Mouse (Mus musculus) forebrain, embryonic 15.5 days (tissue): ENCODE measurements around the gene Drosha. TPM values are rescaled to one million over a fixed set of nuclear protein-coding genes. Genes with fewer than 3 reads are reported as not detected.

ENCODE experiments used
- ATAC-seq: fragments of 200-750 bp; cut with Nextera tagmentation; replicated peaks from 2 replicates; pipeline ENCODE4 v1.8.0; 2017; ENCODE audit warnings: mild to moderate bottlenecking, moderate TSS enrichment, moderate library complexity
- H3K27ac ChIP-seq: fragments of 300-500 bp; sonication (generic); replicated peaks from 2 replicates; pipeline ENCODE4 v1.5.1; 2015; ENCODE audit warnings: mild to moderate bottlenecking, inconsistent platforms
- H3K27me3 ChIP-seq: fragments of 300-500 bp; sonication (generic); 2 replicates; pipeline ENCODE4 v1.6.1; 2015; ENCODE audit warnings: inconsistent platforms
- H3K36me3 ChIP-seq: fragments of 300-500 bp; sonication (generic); 2 replicates; pipeline ENCODE4 v1.6.1; 2015; ENCODE audit warnings: mild to moderate bottlenecking, inconsistent platforms
- H3K4me1 ChIP-seq: fragments of 300-500 bp; sonication (generic); 2 replicates; pipeline ENCODE4 v1.6.1; 2015; ENCODE audit warnings: inconsistent platforms
- H3K4me2 ChIP-seq: fragments of 300-500 bp; sonication (generic); replicated peaks from 2 replicates; pipeline ENCODE4 v1.6.1; 2015; ENCODE audit warnings: mild to moderate bottlenecking, inconsistent platforms
- H3K4me3 ChIP-seq: fragments of 300-500 bp; sonication (generic); 2 replicates; pipeline ENCODE4 v1.5.1; 2015; ENCODE audit warnings: mild to moderate bottlenecking, inconsistent platforms
- H3K9ac ChIP-seq: fragments of 300-500 bp; sonication (generic); replicated peaks from 2 replicates; pipeline ENCODE4 v1.6.1; 2015; ENCODE audit warnings: mild to moderate bottlenecking, inconsistent platforms
- H3K9me3 ChIP-seq: fragments of 300-500 bp; sonication (generic); 2 replicates; pipeline ENCODE4 v1.6.1; 2016; ENCODE audit warnings: inconsistent platforms
- WGBS: fragments of 180-500 bp; shearing (Covaris S2); methylation state at CpG from one replicate; pipeline ENCODE4 v1.1.7; 2015; ENCODE audit warnings: mixed read lengths; 5-methylcytosine and 5-hydroxymethylcytosine counted together
- polyA plus RNA-seq: library from polyadenylated mRNA; unstranded; fragments of >200 nt; fragmentation: Nextera tagmentation; extraction: Ambion mirVana; gene quantifications from 2 replicates; pipeline ENCODE4 v1.2.1, GENCODE M21; 2015

The Drosha gene
- polyA plus RNA-seq, 1 experiment from 2014 or later: 54.7 TPM

GRCm38 (mm10) chr15:12875442-12876176 lies 51.0 kb downstream of the Drosha start:
- Histone ChIP-seq H3K9ac (no peak overlapping the region), H3K36me3 (peaks cover 36% of the 10 kb centered on the region), H3K4me1 (peaks cover 11% of the 10 kb centered on the region), H3K4me2 (no peak overlapping the region), H3K27ac (no peak overlapping the region), H3K9me3 (no peaks in the 10 kb centered on the region), H3K27me3 (no peaks in the 10 kb centered on the region), H3K4me3 (no peak overlapping the region)
- ATAC-seq: peak; percentile 58; the same call in 1 of the 2 replicates
- WGBS: 49% methylated on average over 18 of the region's 18 CpGs

GRCm38 (mm10) chr15:12876266-12876665 lies 51.7 kb downstream of the Drosha start:
- WGBS: 78% methylated on average over 2 of the region's 2 CpGs
- Histone ChIP-seq H3K27ac (no peak overlapping the region), H3K9ac (no peak overlapping the region), H3K36me3 (peaks cover 36% of the 10 kb centered on the region), H3K4me1 (peaks cover 11% of the 10 kb centered on the region), H3K27me3 (no peaks in the 10 kb centered on the region), H3K9me3 (no peaks in the 10 kb centered on the region), H3K4me3 (no peak overlapping the region), H3K4me2 (no peak overlapping the region)
- ATAC-seq: no peak

- peaks cover 38% of the 10 kb centered on the region for H3K36me3 ChIP-seq
- WGBS: 88% methylated on average over 4 of the region's 4 CpGs
- no peak overlapping the region for H3K4me3 ChIP-seq
- H3K9ac ChIP-seq: no peak overlapping the region
- peaks cover 11% of the 10 kb centered on the region for H3K4me1 ChIP-seq
- H3K27ac ChIP-seq: no peak overlapping the region
- H3K4me2 ChIP-seq: no peak overlapping the region
- no peaks in the 10 kb centered on the region for H3K27me3 ChIP-seq
- no peak for ATAC-seq
- H3K9me3 ChIP-seq: no peaks in the 10 kb centered on the region
Observed at GRCm38 (mm10) chr15:12876881-12877280, 52.3 kb downstream of the Drosha start.

- Histone ChIP-seq H3K4me3 (no peak overlapping the region), H3K36me3 (peaks cover 49% of the 10 kb centered on the region), H3K27me3 (no peaks in the 10 kb centered on the region), H3K9ac (no peak overlapping the region), H3K4me1 (peaks cover 11% of the 10 kb centered on the region), H3K4me2 (no peak overlapping the region), H3K27ac (no peak overlapping the region), H3K9me3 (no peaks in the 10 kb centered on the region)
- WGBS: 78% methylated on average over 12 of the region's 12 CpGs
- no peak for ATAC-seq
Observed at GRCm38 (mm10) chr15:12877934-12878333, 53.3 kb downstream of the Drosha start.

GRCm38 (mm10) chr15:12878581-12878980 lies 54.0 kb downstream of the Drosha start:
- no peak overlapping the region for H3K4me2 ChIP-seq

GRCm38 (mm10) chr15:12879937-12880336 lies 55.3 kb downstream of the Drosha start:
- Histone ChIP-seq H3K4me1 (peaks cover 11% of the 10 kb centered on the region), H3K9ac (no peak overlapping the region), H3K4me2 (no peak overlapping the region), H3K36me3 (peaks cover 67% of the 10 kb centered on the region), H3K4me3 (no peak overlapping the region), H3K27ac (no peak overlapping the region), H3K27me3 (no peaks in the 10 kb centered on the region), H3K9me3 (no peaks in the 10 kb centered on the region)
- 92% methylated on average over 8 of the region's 8 CpGs for WGBS
- ATAC-seq: no peak

More at GRCm38 (mm10) chr15:12878581-12878980, 54.0 kb downstream of the Drosha start:
- Histone ChIP-seq H3K9me3 (no peaks in the 10 kb centered on the region), H3K4me3 (no peak overlapping the region), H3K4me1 (peaks cover 11% of the 10 kb centered on the region), H3K27ac (no peak overlapping the region), H3K27me3 (no peaks in the 10 kb centered on the region), H3K9ac (no peak overlapping the region), H3K36me3 (peaks cover 55% of the 10 kb centered on the region)
- WGBS: 81% methylated on average over 9 of the region's 9 CpGs
- no peak; the same call in 1 of the 2 replicates for ATAC-seq

GRCm38 (mm10) chr15:12884855-12885254 lies 60.2 kb downstream of the Drosha start:
- Histone ChIP-seq H3K4me2 (no peak overlapping the region), H3K4me1 (no peaks in the 10 kb centered on the region), H3K9me3 (no peaks in the 10 kb centered on the region), H3K4me3 (no peak overlapping the region), H3K36me3 (peaks cover 85% of the 10 kb centered on the region), H3K27ac (no peak overlapping the region), H3K27me3 (no peaks in the 10 kb centered on the region), H3K9ac (no peak overlapping the region)
- 77% methylated on average over 15 of the region's 15 CpGs for WGBS
- no peak for ATAC-seq

GRCm38 (mm10) chr15:12885361-12885760 lies 60.7 kb downstream of the Drosha start:
- no peak overlapping the region for H3K9ac ChIP-seq
- no peak for ATAC-seq
- H3K4me1 ChIP-seq: no peaks in the 10 kb centered on the region
- H3K4me3 ChIP-seq: no peak overlapping the region
- peaks cover 88% of the 10 kb centered on the region for H3K36me3 ChIP-seq
- no peaks in the 10 kb centered on the region for H3K27me3 ChIP-seq
- no peak overlapping the region for H3K27ac ChIP-seq
- 91% methylated on average over 11 of the region's 11 CpGs for WGBS
- H3K9me3 ChIP-seq: no peaks in the 10 kb centered on the region
- H3K4me2 ChIP-seq: no peak overlapping the region

- no peak overlapping the region for H3K9ac ChIP-seq
- H3K4me2 ChIP-seq: no peak overlapping the region
- no peak overlapping the region for H3K4me3 ChIP-seq
- H3K4me1 ChIP-seq: no peaks in the 10 kb centered on the region
- no peaks in the 10 kb centered on the region for H3K27me3 ChIP-seq
- peaks cover 83% of the 10 kb centered on the region for H3K36me3 ChIP-seq
- 90% methylated on average over 8 of the region's 8 CpGs for WGBS
- H3K27ac ChIP-seq: no peak overlapping the region
- H3K9me3 ChIP-seq: no peaks in the 10 kb centered on the region
- ATAC-seq: no peak
Observed at GRCm38 (mm10) chr15:12887206-12887605, 62.6 kb downstream of the Drosha start.

GRCm38 (mm10) chr15:12888312-12888711 lies 63.7 kb downstream of the Drosha start:
- Histone ChIP-seq H3K27ac (no peak overlapping the region), H3K4me3 (no peak overlapping the region), H3K4me2 (no peak overlapping the region), H3K9ac (no peak overlapping the region), H3K36me3 (peaks cover 72% of the 10 kb centered on the region), H3K9me3 (no peaks in the 10 kb centered on the region), H3K27me3 (no peaks in the 10 kb centered on the region), H3K4me1 (no peaks in the 10 kb centered on the region)
- no peak for ATAC-seq
- WGBS: 86% methylated on average over 4 of the region's 4 CpGs

GRCm38 (mm10) chr15:12889909-12890308 lies 65.3 kb downstream of the Drosha start:
- peaks cover 69% of the 10 kb centered on the region for H3K36me3 ChIP-seq
- no peak overlapping the region for H3K9ac ChIP-seq
- no peaks in the 10 kb centered on the region for H3K27me3 ChIP-seq
- H3K9me3 ChIP-seq: no peaks in the 10 kb centered on the region
- H3K4me2 ChIP-seq: no peak overlapping the region
- no peak for ATAC-seq
- H3K27ac ChIP-seq: no peak overlapping the region
- WGBS: 92% methylated on average over 11 of the region's 11 CpGs
- H3K4me3 ChIP-seq: no peak overlapping the region
- no peaks in the 10 kb centered on the region for H3K4me1 ChIP-seq

- Histone ChIP-seq H3K4me2 (no peak overlapping the region), H3K27me3 (no peaks in the 10 kb centered on the region), H3K27ac (no peak overlapping the region), H3K36me3 (peaks cover 56% of the 10 kb centered on the region), H3K4me3 (no peak overlapping the region), H3K4me1 (no peaks in the 10 kb centered on the region), H3K9me3 (no peaks in the 10 kb centered on the region), H3K9ac (no peak overlapping the region)
- ATAC-seq: no peak
- WGBS: 96% methylated on average over 13 of the region's 13 CpGs
Observed at GRCm38 (mm10) chr15:12895426-12895825, 70.8 kb downstream of the Drosha start.
